Mouse (Mus musculus) embryonic facial prominence, embryonic 14.5 days (tissue): ENCODE measurements around the gene Olfr148. TPM values are rescaled to one million over a fixed set of nuclear protein-coding genes. Genes with fewer than 3 reads are reported as not detected.

ENCODE experiments used
- ATAC-seq: fragments of 200-750 bp; cut with Nextera tagmentation; 2 replicates; pipeline ENCODE4 v1.8.0; 2017; ENCODE audit warnings: low read depth, moderate number of reproducible peaks, moderate TSS enrichment
- DNase-seq: peaks from one replicate; pipeline ENCODE4 v3.0.0-alpha.2; 2015; ENCODE audit warnings: low spot score
- H3K27ac ChIP-seq: fragments of 300-500 bp; sonication (generic); replicated peaks from 2 replicates; pipeline ENCODE4 v1.5.1; 2014; ENCODE audit warnings: low read depth, mild to moderate bottlenecking, low read length, moderate library complexity
- H3K27me3 ChIP-seq: fragments of 300-500 bp; sonication (generic); replicated peaks from 2 replicates; pipeline ENCODE4 v1.6.1; 2014; ENCODE audit warnings: low read length; ENCODE audit not compliant: control insufficient read depth, insufficient read depth
- H3K36me3 ChIP-seq: fragments of 300-500 bp; sonication (generic); 2 replicates; pipeline ENCODE4 v1.6.1; 2014; ENCODE audit warnings: low read length, mixed read lengths; ENCODE audit not compliant: control insufficient read depth, insufficient read depth
- H3K4me1 ChIP-seq: fragments of 300-500 bp; sonication (generic); 2 replicates; pipeline ENCODE4 v1.6.1; 2014; ENCODE audit warnings: antibody characterized with exemption, low read length; ENCODE audit not compliant: control insufficient read depth, insufficient read depth
- H3K4me2 ChIP-seq: fragments of 300-500 bp; sonication (generic); 2 replicates; pipeline ENCODE4 v1.6.1; 2014; ENCODE audit warnings: low read depth, mild to moderate bottlenecking, low read length, moderate library complexity, mixed read lengths
- H3K4me3 ChIP-seq: fragments of 300-500 bp; sonication (generic); 2 replicates; pipeline ENCODE4 v1.5.1; 2014; ENCODE audit warnings: low read depth, mild to moderate bottlenecking, low read length
- H3K9ac ChIP-seq: fragments of 300-500 bp; sonication (generic); 2 replicates; pipeline ENCODE4 v1.6.1; 2014; ENCODE audit warnings: low read depth, mild to moderate bottlenecking, low read length, moderate library complexity, mixed read lengths
- H3K9me3 ChIP-seq: fragments of 300-500 bp; sonication (generic); 2 replicates; pipeline ENCODE4 v1.6.1; 2016; ENCODE audit warnings: low read length; ENCODE audit not compliant: control insufficient read depth
- WGBS: fragments of 180-500 bp; shearing (Covaris S2); extraction: QIAGEN DNeasy Blood & Tissue Kit; methylation state at CpG from one replicate; pipeline ENCODE4 v1.1.7; 2014; 5-methylcytosine and 5-hydroxymethylcytosine counted together
- polyA plus RNA-seq: library from polyadenylated mRNA; unstranded; fragments of >200 nt; fragmentation: Nextera tagmentation; extraction: Ambion mirVana; gene quantifications from 2 replicates; pipeline ENCODE4 v1.2.1, GENCODE M21; 2014

The Olfr148 gene
- polyA plus RNA-seq, 1 experiment from 2014 or later: not detected

DNA sequence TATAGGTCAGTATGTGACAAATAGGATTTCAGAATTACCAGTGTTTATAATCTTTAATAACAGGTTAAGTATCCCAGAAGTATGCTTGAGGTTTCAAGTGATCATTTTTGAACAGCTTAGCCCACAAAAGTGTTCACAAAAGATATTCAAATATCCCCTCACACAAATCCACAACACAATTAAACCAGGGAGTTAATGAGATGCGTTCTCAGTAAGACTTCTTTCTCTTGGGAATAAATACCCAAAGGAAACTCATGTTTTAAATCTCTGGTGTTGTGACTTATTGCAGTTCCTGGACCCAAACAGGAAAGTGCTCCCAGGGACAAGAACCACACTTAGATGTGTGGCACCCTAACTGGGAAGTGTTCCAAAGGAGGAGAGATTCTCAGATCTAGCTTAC lies 10.6 kb downstream of the Olfr148 start, which contains the start of gene Olfr960:
Gene Olfr960 (plus strand): TSS at position 301 of the 400 bp plus-strand sequence.
- H3K4me2 ChIP-seq: no peak within 1 kb of the TSS
- 69% methylated on average over 1 of the region's 1 CpGs for WGBS

DNA sequence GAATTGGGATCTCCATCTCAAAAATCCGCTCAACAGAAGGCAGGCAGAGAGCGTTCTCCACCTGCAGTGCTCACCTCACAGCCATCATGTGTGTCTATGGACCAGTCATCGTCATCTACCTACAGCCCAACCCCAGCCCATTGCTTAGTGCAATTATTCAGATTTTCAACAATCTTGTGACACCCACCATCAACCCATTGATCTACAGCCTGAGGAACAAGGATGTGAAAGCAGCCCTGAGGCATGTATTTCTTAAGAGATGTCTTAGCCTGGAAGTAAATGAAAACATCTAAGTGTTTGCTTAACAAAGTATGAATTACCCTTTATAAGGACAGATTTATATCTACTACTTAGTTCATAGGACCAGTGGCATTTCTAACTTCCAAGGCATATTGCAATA lies 13.3 kb downstream of the Olfr148 start:
- Histone ChIP-seq H3K9ac (no peak overlapping the region), H3K9me3 (no peaks in the 10 kb centered on the region), H3K4me3 (no peak overlapping the region), H3K27ac (no peak overlapping the region), H3K4me2 (no peak overlapping the region), H3K36me3 (no peaks in the 10 kb centered on the region), H3K4me1 (no peaks in the 10 kb centered on the region), H3K27me3 (no peaks in the 10 kb centered on the region)
- WGBS: 89% methylated on average over 3 of the region's 3 CpGs
- DNase-seq: no peak
- no peak for ATAC-seq

More for the DNA sequence above, 10.6 kb downstream of the Olfr148 start, which contains the start of gene Olfr960:
- no peak within 1 kb of the TSS for H3K4me3 ChIP-seq
- no peaks in the 10 kb centered on the region for H3K4me1 ChIP-seq
- H3K9ac ChIP-seq: no peak within 1 kb of the TSS
- no peak within 1 kb of the TSS for H3K27ac ChIP-seq
- ATAC-seq (no peak), DNase-seq (no peak)
- H3K9me3 ChIP-seq: no peaks in the 10 kb centered on the region
- H3K27me3 ChIP-seq: no peaks in the 10 kb centered on the region
- no peaks in the 10 kb centered on the region for H3K36me3 ChIP-seq

DNA sequence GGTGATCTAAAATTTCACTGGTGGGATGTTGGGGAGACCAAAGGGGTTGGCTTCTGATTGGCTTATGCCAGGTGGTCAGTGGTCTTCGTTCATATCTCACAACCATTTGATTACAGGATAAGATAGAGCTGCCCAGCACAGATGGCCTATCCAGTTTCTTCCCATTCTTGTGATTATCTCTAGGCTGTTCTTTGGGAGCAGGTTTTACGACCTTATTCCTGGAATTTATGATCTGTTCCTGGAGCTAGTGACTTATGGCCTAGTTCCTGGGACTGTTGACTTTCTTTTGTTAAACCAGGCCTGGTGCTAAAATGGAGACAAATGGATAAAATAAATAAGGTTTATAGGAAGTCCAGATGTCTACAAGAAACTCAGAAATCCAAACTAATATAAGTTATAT lies 14.3 kb downstream of the Olfr148 start:
- H3K9ac ChIP-seq: no peak overlapping the region
- ATAC-seq (no peak), DNase-seq (no peak)
- no peak overlapping the region for H3K27ac ChIP-seq
- no peak overlapping the region for H3K4me3 ChIP-seq
- no peaks in the 10 kb centered on the region for H3K4me1 ChIP-seq
- H3K36me3 ChIP-seq: no peaks in the 10 kb centered on the region
- no peaks in the 10 kb centered on the region for H3K9me3 ChIP-seq
- 82% methylated on average over 2 of the region's 2 CpGs for WGBS
- no peak overlapping the region for H3K4me2 ChIP-seq
- H3K27me3 ChIP-seq: no peaks in the 10 kb centered on the region

DNA sequence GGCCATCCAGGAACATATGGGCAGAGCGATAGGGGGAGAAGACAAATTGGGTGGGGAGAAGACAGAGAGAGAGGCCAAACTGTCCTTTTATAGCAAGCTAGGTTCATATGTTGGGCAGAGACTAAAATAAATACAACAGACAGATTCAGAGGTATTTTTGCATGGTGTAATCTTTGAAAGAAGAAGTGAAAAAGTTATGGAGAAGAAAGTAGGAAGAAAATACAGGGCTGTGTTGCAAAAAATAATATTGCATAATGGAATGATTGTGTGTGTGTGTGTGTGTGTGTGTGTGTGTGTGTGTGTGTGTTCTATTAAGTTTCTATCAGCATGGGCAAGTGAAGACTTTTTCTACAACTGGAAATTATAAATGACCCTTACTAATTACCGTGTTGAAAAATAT lies 18.6 kb downstream of the Olfr148 start:
- DNase-seq (no peak), ATAC-seq (no peak)
- Histone ChIP-seq H3K27ac (no peak overlapping the region), H3K4me2 (no peak overlapping the region), H3K4me1 (no peaks in the 10 kb centered on the region), H3K9ac (no peak overlapping the region), H3K27me3 (no peaks in the 10 kb centered on the region), H3K9me3 (no peaks in the 10 kb centered on the region), H3K4me3 (no peak overlapping the region), H3K36me3 (no peaks in the 10 kb centered on the region)
- WGBS: 81% methylated on average over 2 of the region's 2 CpGs

DNA sequence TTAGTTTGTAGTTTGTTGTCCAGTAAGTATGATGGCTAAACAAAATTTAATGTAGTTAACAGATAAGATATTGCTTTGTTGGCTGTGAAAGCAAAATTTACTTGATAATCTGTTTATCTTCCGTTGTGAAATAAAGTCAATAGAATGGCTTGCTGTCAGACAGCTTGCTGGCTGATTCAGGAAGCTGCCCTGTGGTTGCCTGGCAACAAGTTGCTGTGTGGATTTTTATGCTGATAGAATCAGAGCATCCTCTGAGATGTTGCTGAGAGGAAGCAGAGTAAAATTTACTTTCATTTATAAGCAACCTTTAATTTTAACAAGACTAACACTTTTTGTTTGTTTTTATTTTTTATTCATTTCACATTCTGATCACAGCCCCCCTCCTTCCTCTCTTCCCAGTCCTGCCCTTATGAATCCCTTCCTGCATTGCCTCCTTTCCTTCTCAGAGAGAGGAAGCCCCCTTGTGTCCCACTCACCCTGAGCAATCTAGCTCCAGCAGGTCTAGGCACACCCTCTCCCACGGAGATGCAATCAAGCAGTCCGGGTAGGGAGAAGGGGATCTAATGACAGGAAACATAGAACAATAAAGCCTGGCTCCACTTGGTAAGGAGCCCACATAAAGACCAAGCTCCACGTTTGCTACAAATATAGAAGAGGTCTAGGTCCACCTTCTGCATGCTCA lies 23.6 kb downstream of the Olfr148 start:
- Histone ChIP-seq H3K9me3 (no peaks in the 10 kb centered on the region), H3K4me1 (no peaks in the 10 kb centered on the region), H3K36me3 (no peaks in the 10 kb centered on the region), H3K27me3 (no peaks in the 10 kb centered on the region), H3K9ac (no peak overlapping the region), H3K4me3 (no peak overlapping the region), H3K27ac (no peak overlapping the region), H3K4me2 (no peak overlapping the region)
- DNase-seq: no peak
- ATAC-seq: no peak
- 33% methylated on average over 4 of the region's 4 CpGs for WGBS

DNA sequence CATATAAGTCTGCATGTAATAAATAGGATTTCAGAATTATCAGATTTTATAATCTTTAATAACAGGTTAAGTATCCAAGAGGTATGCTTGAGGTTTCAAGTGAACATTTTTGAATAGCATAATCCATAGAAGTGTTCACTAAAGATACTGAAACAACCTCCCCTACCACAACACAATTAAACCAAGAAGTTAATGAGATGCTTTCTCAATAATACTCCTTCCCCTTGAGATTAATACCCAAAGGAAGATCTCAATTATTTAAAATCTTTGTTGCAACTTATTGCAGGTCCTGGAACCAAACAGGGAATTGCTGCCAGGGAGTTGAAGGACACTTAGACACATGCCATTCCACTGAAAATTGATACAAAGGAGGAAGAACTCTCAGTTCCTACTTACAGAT lies 34.3 kb downstream of the Olfr148 start, which contains the start of gene Olfr961:
Gene Olfr961 (plus strand): TSS at position 301 of the 400 bp plus-strand sequence.
- no peaks in the 10 kb centered on the region for H3K27me3 ChIP-seq
- no peak for ATAC-seq
- DNase-seq: no peak
- no peak within 1 kb of the TSS for H3K27ac ChIP-seq
- H3K9ac ChIP-seq: no peak within 1 kb of the TSS
- no peaks in the 10 kb centered on the region for H3K36me3 ChIP-seq
- no peaks in the 10 kb centered on the region for H3K4me1 ChIP-seq
- H3K4me3 ChIP-seq: no peak within 1 kb of the TSS
- no peak within 1 kb of the TSS for H3K4me2 ChIP-seq
- H3K9me3 ChIP-seq: no peaks in the 10 kb centered on the region

DNA sequence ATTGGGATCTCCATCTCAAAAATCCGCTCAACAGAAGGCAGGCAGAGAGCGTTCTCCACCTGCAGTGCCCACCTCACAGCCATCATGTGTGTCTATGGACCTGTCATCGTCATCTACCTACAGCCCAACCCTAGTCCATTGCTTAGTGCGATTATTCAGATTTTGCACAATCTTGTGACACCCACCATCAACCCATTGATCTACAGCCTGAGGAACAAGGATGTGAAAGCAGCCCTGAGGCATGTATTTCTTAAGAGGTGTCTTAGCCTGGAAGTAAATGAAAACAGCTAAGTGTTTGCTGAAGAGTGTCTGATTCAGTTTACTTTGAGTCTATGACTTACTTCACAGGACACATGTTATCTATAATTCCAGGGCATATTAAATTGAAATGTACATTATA lies 36.9 kb downstream of the Olfr148 start:
- ATAC-seq: no peak
- Histone ChIP-seq H3K27ac (no peak overlapping the region), H3K27me3 (no peaks in the 10 kb centered on the region), H3K9ac (no peak overlapping the region), H3K36me3 (no peaks in the 10 kb centered on the region), H3K4me3 (no peak overlapping the region), H3K4me2 (no peak overlapping the region), H3K4me1 (no peaks in the 10 kb centered on the region), H3K9me3 (no peaks in the 10 kb centered on the region)
- WGBS: 92% methylated on average over 4 of the region's 4 CpGs
- DNase-seq: no peak

DNA sequence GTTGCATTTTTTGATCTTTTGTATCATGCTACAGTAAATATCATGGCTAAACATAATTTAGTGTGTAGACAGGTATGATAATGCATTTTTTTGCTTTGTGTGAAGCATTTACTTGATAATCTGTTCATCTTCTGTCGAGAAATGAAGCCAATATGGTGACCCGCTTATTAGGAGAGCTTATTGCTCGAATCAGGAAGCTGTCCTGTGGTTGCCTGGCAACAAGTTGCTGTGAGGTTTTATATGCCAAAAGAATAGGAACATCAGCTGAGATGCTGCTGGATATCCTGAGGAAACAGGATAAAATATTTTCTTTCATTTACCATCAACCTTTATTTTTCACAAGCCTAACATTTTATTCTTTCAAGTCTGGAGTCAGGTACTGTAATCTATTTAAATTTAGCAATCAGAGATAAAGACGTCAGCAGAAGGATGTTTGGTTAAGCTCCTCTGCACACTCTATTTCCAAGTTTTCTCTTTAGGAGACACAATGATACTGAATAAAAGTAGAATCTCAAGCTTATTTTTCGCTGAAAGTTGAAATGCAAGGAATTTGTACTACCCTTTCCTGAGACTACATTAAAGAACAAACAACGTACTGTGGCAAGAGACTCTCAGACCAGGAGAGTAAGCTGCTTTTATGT lies 44.4 kb downstream of the Olfr148 start:
- Histone ChIP-seq H3K9ac (no peak overlapping the region), H3K4me1 (no peaks in the 10 kb centered on the region), H3K4me2 (no peak overlapping the region), H3K27me3 (no peaks in the 10 kb centered on the region), H3K36me3 (no peaks in the 10 kb centered on the region), H3K9me3 (no peaks in the 10 kb centered on the region), H3K27ac (no peak overlapping the region), H3K4me3 (no peak overlapping the region)
- DNase-seq (no peak), ATAC-seq (no peak)
- 62% methylated on average over 6 of the region's 6 CpGs for WGBS
